Mouse (Mus musculus) hematopoietic stem cell, adult 5-6 weeks (primary cell): ENCODE measurements around the gene Agpat2. TPM values are rescaled to one million over a fixed set of nuclear protein-coding genes. Genes with fewer than 3 reads are reported as not detected.

Experiments
- ATAC-seq, 2 experiments: fragments of 125-278 bp in 1 of 2; replicated peaks in 1 of 2; 2 replicates each; pipeline ENCODE4 v1.8.0; 2016 to 2017; ENCODE audit warnings: inconsistent platforms in 2 of 2, mild to moderate bottlenecking in 2 of 2, moderate number of reproducible peaks in 2 of 2, low read depth in 1 of 2, moderate TSS enrichment in 1 of 2; ENCODE audit not compliant: low FRiP score in 2 of 2, poor library complexity in 2 of 2, severe bottlenecking in 2 of 2, insufficient read depth in 1 of 2, low TSS enrichment in 1 of 2
- total RNA-seq: library from RNA; stranded (forward); fragments of 172-1452, 232-1000 nt; gene quantifications from 2 replicates; pipeline ENCODE4 v1.2.3, GENCODE M21; 2017

Agpat2 gene
- total RNA-seq, 1 experiment from 2014 or later, result 49.6 TPM

DNA sequence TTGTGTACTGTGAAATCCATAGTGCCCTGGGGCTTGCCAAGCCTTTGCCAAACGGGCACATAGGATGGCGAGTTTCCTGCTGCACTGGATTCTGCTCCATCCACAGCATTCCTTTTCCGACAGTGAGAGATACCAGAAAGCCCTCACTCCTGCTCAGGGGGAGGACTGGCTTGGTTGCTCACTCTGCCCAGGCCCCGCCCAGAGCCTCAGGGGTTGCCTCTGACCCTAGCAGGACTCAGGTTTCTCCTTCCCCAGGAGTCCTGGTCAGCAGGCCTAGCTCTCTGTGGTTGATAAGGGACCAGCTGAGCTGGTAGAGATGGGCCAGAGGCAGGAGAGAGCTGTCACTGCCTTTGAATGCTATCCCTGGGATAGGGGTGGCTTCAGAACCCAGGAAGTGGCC lies 15.6 kb downstream of the Agpat2 start:
- no peak for ATAC-seq

GRCm38 (mm10) chr2:26587044-26587405 lies 17.2 kb downstream of the Agpat2 start:
- ATAC-seq, result peak; percentile 57 to 58; a peak in 3 of 4 replicates

GRCm38 (mm10) chr2:26586294-26587043 lies 17.7 kb downstream of the Agpat2 start, which contains the start of gene Gm20532:
Gene Gm20532 (plus strand): TSS chr2:26586639.
- ATAC-seq, result peak in 1 of 2 experiments; percentile 14; a peak in 1 of 4 replicates

GRCm38 (mm10) chr2:26585713-26586112 lies 18.5 kb downstream of the Agpat2 start:
- no peak for ATAC-seq

- no peak for ATAC-seq
Measured at GRCm38 (mm10) chr2:26583640-26584039, 20.6 kb downstream of the Agpat2 start.

GRCm38 (mm10) chr2:26582741-26583140 lies 21.5 kb downstream of the Agpat2 start:
- no peak for ATAC-seq

DNA sequence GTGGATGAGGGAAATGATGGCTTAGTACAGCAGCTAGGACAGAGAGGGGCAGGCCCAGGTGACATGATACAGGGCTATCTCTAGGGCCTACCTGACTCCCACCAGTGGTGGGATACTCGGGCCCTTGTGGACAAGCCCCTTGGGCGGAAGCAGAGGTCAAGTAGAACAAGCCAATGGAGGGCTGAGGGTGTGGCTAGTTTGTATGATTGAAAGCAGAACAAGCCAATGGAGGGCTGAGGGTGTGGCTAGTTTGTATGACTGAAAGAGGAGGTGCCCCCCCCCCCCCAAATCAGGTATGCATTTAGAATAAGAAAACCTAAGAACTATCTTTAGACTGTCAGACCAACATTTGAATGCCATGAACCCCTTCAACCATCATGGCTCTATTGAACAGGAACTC lies 22.0 kb downstream of the Agpat2 start:
- no peak for ATAC-seq

DNA sequence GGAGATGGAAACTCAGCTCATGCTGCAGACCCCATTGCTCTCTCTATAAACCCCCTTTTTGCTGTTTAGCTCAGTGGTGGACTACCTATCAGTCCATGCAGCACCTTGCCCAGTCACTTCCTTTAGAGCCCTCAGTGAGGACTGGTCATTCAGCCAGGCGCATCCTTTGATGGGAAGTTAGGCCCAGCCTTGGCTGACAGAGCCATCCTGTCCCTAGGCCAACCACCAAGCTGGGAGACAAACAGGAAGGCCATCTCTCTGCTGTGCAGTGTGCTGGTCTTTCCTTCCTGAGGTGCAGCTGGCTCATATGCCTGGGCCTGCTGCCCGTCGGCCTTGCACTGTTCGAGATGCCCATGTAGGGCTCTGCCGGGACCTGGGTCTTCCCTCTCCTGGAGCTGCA lies 23.5 kb downstream of the Agpat2 start:
- ATAC-seq, result no peak

DNA sequence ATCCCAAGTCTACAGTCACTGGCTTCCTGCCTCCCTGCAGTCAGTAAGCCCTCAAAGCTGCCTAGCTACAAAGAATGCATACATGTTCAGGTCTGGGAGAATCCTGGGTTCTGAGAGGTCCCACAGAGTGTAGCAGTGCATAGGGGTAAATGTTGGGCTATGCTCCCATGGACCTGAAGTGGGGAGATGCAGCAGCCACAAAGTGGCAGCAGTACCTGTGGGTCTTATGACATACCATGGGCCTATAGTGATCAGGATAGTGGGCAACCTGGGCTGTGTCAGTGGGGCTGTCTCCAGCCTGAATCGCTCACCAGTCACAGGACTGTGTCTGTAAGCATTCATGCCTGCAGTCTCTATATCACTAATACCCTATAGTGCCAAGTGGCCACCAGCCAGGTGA lies 24.5 kb downstream of the Agpat2 start, which contains the start of gene Egfl7:
TSS of gene Egfl7 (plus strand) at position 301 of the 400 bp plus-strand sequence.
- ATAC-seq, result no peak

DNA sequence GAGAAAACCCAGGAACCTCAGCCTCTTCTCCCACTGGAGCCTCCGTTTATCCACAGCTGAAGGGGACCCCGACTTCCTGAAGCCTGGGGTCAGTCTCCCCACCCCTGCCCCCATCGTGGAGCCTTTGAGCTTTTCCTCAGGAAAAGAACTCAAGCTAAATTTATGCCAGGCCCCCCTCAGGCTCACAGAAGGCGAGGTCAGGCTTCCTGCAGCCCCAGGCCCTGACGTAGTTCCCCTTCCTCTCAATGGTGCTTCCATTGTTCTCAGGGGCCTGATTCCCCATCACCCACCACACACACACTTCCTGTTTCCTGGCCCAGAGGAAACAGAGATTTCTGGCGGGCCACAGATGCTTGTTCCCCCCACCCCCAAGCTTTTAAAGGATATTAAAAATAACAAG lies 25.8 kb downstream of the Agpat2 start:
- peak; percentile 80 to 90 for ATAC-seq

- ATAC-seq, result no peak
Measured at GRCm38 (mm10) chr2:26576462-26576861, 27.8 kb downstream of the Agpat2 start.

DNA sequence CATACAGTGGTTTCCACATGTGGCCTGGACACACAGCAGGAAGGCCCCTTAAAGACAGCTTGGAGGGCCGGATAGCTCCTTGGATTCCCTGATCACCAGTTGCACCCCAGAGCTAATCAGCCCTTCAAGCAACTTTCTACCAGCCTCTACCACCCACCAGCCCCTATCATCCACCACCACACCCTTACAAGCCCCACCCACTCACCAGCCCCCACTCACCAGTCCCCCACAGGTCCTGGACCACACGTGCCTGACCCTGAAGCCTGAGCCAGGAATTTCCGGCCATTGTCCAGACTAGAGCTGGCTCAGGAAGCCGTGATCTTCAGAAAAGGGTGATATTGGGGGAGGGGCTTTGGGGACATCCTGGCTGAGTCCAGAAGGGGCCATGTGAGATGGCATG lies 28.4 kb downstream of the Agpat2 start:
- ATAC-seq, result no peak

DNA sequence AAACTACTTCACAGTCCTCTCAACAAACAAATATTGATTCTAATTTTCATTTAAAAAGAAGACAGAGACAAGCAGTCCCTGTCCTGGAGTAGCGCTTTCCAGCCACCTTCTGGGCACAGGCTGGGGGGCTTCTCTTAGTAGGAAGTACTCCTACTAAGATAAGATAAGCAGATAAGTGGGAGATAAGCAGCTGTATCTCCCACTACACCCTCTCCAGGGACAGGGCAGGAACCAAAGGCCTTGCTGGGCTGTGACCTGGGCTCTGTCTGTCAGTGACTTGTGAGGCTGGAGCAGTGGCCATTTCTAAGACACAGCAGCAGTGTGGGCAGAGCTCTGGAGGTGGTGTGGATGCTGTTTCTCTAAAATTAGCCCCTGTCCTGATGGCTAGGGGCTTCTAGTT lies 28.8 kb downstream of the Agpat2 start:
- no peak for ATAC-seq

- no peak for ATAC-seq
Measured at GRCm38 (mm10) chr2:26574862-26575261, 29.4 kb downstream of the Agpat2 start.

- no peak for ATAC-seq
Measured at GRCm38 (mm10) chr2:26573807-26574206, 30.4 kb downstream of the Agpat2 start.

DNA sequence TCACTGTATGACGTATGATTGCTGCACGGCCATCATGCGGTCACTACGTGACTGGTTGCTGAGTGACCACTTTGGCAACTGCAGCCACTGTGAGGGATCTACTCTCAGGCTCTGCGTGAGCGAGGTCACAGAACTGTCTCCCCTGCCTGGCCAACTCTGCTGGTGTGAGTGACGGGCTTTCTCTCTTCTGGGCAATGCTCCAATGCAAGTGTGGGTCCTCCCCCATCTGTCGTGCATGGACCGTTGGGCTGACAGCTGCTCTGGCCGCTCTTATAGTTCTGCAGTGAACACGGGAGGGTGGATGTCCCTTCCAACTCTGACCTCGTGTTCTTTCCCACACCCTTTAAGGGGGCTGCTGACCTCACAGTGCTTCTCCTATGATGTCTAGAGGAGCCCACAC lies 30.8 kb downstream of the Agpat2 start:
- ATAC-seq, result no peak

DNA sequence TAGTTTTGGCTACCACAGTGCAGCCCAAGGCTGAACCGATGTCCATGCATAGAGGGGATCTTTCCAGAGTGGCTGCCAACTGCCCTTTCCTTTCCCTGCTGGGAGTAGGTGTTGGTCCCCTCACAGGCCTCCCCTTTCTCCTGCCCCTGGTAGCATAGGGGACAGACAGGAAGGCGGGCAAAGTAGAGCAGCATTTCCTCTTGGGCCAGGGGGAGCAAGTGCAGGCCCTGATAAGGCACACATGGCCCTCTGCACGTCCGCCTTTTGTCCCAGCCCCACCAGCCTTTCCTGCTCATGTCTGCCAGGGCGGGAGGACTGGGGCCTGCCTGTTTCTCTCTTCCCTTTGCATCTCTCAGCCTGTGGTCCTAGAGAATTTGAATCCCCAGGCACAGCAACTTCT lies 32.4 kb downstream of the Agpat2 start:
- peak; percentile 73 to 85 for ATAC-seq

DNA sequence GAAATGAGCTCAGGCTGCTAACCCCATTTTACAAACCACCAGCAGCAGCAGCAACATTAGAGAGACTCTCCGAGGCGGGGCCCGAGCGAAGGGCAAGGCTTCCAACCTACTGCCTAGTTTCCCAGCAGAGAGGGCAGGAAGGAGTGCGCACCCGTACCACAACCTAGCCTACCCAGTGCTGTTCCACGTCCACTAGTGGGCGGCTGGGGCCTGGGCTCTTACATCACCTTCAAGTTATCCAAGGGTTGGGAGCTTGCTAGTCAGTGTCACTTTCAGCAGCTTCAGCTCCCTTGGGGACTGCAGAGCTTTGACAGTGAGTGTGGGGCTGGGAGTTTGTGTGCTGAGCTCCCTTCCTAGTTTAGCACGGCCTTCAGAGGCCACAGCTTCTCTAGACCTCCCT lies 32.8 kb downstream of the Agpat2 start:
- ATAC-seq, result peak; percentile 49 to 54

- no peak for ATAC-seq
Measured at GRCm38 (mm10) chr2:26570034-26570433, 34.2 kb downstream of the Agpat2 start.
